Mouse (Mus musculus): ENCODE data around the gene Adh7. TPM values are rescaled to one million over a fixed set of nuclear protein-coding genes. Genes with fewer than 3 reads are reported as not detected.
A peak's percentile ranks its signal among the peaks of the same experiment; 100 is the strongest.

The Adh7 gene
- polyA plus RNA-seq, 1 experiment from 2014 or later: not detected

DNA sequence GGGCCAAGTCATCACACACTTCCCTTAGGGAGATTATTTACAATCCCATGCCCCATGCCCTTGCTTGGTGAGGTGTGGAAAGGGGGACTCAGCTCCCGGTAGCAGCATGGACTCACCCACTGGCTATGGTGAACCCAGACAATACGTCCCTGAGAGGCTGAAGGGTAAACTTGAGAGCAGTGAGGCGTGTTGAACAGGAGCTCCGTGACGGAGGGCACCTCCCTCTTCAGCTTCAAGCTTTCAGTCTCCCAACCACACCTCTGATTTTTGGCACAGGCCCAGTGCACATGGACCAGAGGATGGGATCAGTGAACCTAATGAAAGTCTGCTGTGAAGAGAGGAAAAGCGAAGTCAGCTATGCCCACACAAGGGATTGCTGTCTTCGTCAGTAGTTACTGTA, 30.5 kb downstream of the Adh7 start:
- Histone ChIP-seq H3K9ac (ENCODE audit: low read length) (no peak overlapping the region), H3K9me3 (ENCODE audit: control insufficient read depth, low read length) (no peaks in the 10 kb centered on the region), H3K36me3 (ENCODE audit: control insufficient read depth, insufficient read depth, low read length) (no peaks in the 10 kb centered on the region), H3K27ac (replicated peaks; ENCODE audit: low read depth, low read length) (no peak overlapping the region), H3K4me3 (ENCODE audit: low read depth, low read length) (no peak overlapping the region), H3K4me2 (ENCODE audit: low read depth, severe bottlenecking) (no peak overlapping the region), H3K27me3 (ENCODE audit: control insufficient read depth, insufficient read depth, low read length) (no peaks in the 10 kb centered on the region), H3K4me1 (ENCODE audit: control insufficient read depth, insufficient read depth, low read length) (no peaks in the 10 kb centered on the region)
- ATAC-seq (ENCODE audit: insufficient number of reproducible peaks, low FRiP score, low TSS enrichment, low read depth): no peak
- WGBS: 88% methylated on average over 7 of the region's 7 CpGs
- no peak for DNase-seq (ENCODE audit: low spot score)

GRCm38 (mm10) chr3:138248746-138249145, 31.2 kb downstream of the Adh7 start:
- WGBS: 90% methylated on average over 8 of the region's 8 CpGs
- Histone ChIP-seq H3K4me2 (ENCODE audit: low read depth, severe bottlenecking) (no peak overlapping the region), H3K36me3 (ENCODE audit: control insufficient read depth, insufficient read depth, low read length) (no peaks in the 10 kb centered on the region), H3K4me3 (ENCODE audit: low read depth, low read length) (no peak overlapping the region), H3K9me3 (ENCODE audit: control insufficient read depth, low read length) (no peaks in the 10 kb centered on the region), H3K27ac (replicated peaks; ENCODE audit: low read depth, low read length) (no peak overlapping the region), H3K9ac (ENCODE audit: low read length) (no peak overlapping the region), H3K4me1 (ENCODE audit: control insufficient read depth, insufficient read depth, low read length) (no peaks in the 10 kb centered on the region), H3K27me3 (ENCODE audit: control insufficient read depth, insufficient read depth, low read length) (no peaks in the 10 kb centered on the region)
- DNase-seq (ENCODE audit: low spot score) (no peak), ATAC-seq (ENCODE audit: insufficient number of reproducible peaks, low FRiP score, low TSS enrichment, low read depth) (no peak)

GRCm38 (mm10) chr3:138251156-138251555, 33.6 kb downstream of the Adh7 start:
- 88% methylated on average over 6 of the region's 6 CpGs for WGBS
- Histone ChIP-seq H3K27ac (replicated peaks; ENCODE audit: low read depth, low read length) (no peak overlapping the region), H3K9ac (ENCODE audit: low read length) (no peak overlapping the region), H3K27me3 (ENCODE audit: control insufficient read depth, insufficient read depth, low read length) (no peaks in the 10 kb centered on the region), H3K9me3 (ENCODE audit: control insufficient read depth, low read length) (no peaks in the 10 kb centered on the region), H3K36me3 (ENCODE audit: control insufficient read depth, insufficient read depth, low read length) (no peaks in the 10 kb centered on the region), H3K4me1 (ENCODE audit: control insufficient read depth, insufficient read depth, low read length) (no peaks in the 10 kb centered on the region), H3K4me2 (ENCODE audit: low read depth, severe bottlenecking) (no peak overlapping the region), H3K4me3 (ENCODE audit: low read depth, low read length) (no peak overlapping the region)
- ATAC-seq (ENCODE audit: insufficient number of reproducible peaks, low FRiP score, low TSS enrichment, low read depth): no peak
- DNase-seq (ENCODE audit: low spot score): no peak

DNA sequence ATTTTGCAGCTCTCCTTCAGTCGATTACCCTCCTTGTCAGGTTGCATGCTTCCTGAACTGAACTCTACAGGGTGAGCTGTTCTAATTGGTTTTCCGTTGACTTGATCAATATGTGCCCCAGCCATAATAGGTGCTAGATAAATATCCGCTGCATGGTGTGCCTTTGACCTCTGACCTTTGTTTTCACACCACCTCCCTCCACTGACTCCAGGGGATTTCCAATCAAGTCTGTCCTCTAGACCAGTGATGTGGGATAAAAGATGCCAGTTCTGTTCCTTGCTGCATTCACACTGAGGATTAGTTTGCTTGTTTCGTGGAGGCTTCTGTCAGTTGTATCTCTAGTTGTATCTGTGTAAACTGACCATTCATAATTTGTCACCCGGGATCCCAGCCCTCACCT, 36.6 kb downstream of the Adh7 start:
- H3K4me2 ChIP-seq (ENCODE audit: low read depth, severe bottlenecking): no peak overlapping the region
- H3K9ac ChIP-seq (ENCODE audit: low read length): no peak overlapping the region
- no peaks in the 10 kb centered on the region for H3K9me3 ChIP-seq (ENCODE audit: control insufficient read depth, low read length)
- H3K36me3 ChIP-seq (ENCODE audit: control insufficient read depth, insufficient read depth, low read length): no peaks in the 10 kb centered on the region
- no peak overlapping the region for H3K4me3 ChIP-seq (ENCODE audit: low read depth, low read length)
- H3K27ac ChIP-seq (replicated peaks; ENCODE audit: low read depth, low read length): no peak overlapping the region
- no peaks in the 10 kb centered on the region for H3K4me1 ChIP-seq (ENCODE audit: control insufficient read depth, insufficient read depth, low read length)
- no peaks in the 10 kb centered on the region for H3K27me3 ChIP-seq (ENCODE audit: control insufficient read depth, insufficient read depth, low read length)
- peak; percentile 47; the same call in 1 of the 2 replicates for ATAC-seq (ENCODE audit: insufficient number of reproducible peaks, low FRiP score, low TSS enrichment, low read depth)
- no peak for DNase-seq (ENCODE audit: low spot score)
- 70% methylated on average over 5 of the region's 5 CpGs for WGBS

- H3K36me3 ChIP-seq (ENCODE audit: control insufficient read depth, insufficient read depth, low read length): no peaks in the 10 kb centered on the region
- H3K4me2 ChIP-seq (ENCODE audit: low read depth, severe bottlenecking): no peak overlapping the region
- H3K9ac ChIP-seq (ENCODE audit: low read length): no peak overlapping the region
- no peak overlapping the region for H3K4me3 ChIP-seq (ENCODE audit: low read depth, low read length)
- DNase-seq (ENCODE audit: low spot score) (no peak), ATAC-seq (ENCODE audit: insufficient number of reproducible peaks, low FRiP score, low TSS enrichment, low read depth) (no peak)
- H3K4me1 ChIP-seq (ENCODE audit: control insufficient read depth, insufficient read depth, low read length): no peaks in the 10 kb centered on the region
- 27% methylated on average over 3 of the region's 3 CpGs for WGBS
- no peaks in the 10 kb centered on the region for H3K9me3 ChIP-seq (ENCODE audit: control insufficient read depth, low read length)
- H3K27me3 ChIP-seq (ENCODE audit: control insufficient read depth, insufficient read depth, low read length): no peaks in the 10 kb centered on the region
- no peak overlapping the region for H3K27ac ChIP-seq (replicated peaks; ENCODE audit: low read depth, low read length)
Measured at GRCm38 (mm10) chr3:138255366-138255765, 37.8 kb downstream of the Adh7 start.

- no peaks in the 10 kb centered on the region for H3K27me3 ChIP-seq (ENCODE audit: control insufficient read depth, insufficient read depth, low read length)
- H3K27ac ChIP-seq (replicated peaks; ENCODE audit: low read depth, low read length): no peak overlapping the region
- H3K4me2 ChIP-seq (ENCODE audit: low read depth, severe bottlenecking): no peak overlapping the region
- DNase-seq (ENCODE audit: low spot score) (no peak), ATAC-seq (ENCODE audit: insufficient number of reproducible peaks, low FRiP score, low TSS enrichment, low read depth) (no peak)
- H3K9ac ChIP-seq (ENCODE audit: low read length): no peak overlapping the region
- no peaks in the 10 kb centered on the region for H3K9me3 ChIP-seq (ENCODE audit: control insufficient read depth, low read length)
- WGBS: 74% methylated on average over 9 of the region's 9 CpGs
- H3K4me1 ChIP-seq (ENCODE audit: control insufficient read depth, insufficient read depth, low read length): no peaks in the 10 kb centered on the region
- H3K36me3 ChIP-seq (ENCODE audit: control insufficient read depth, insufficient read depth, low read length): no peaks in the 10 kb centered on the region
- H3K4me3 ChIP-seq (ENCODE audit: low read depth, low read length): no peak overlapping the region
Measured at GRCm38 (mm10) chr3:138255780-138256550, 38.4 kb downstream of the Adh7 start.

DNA sequence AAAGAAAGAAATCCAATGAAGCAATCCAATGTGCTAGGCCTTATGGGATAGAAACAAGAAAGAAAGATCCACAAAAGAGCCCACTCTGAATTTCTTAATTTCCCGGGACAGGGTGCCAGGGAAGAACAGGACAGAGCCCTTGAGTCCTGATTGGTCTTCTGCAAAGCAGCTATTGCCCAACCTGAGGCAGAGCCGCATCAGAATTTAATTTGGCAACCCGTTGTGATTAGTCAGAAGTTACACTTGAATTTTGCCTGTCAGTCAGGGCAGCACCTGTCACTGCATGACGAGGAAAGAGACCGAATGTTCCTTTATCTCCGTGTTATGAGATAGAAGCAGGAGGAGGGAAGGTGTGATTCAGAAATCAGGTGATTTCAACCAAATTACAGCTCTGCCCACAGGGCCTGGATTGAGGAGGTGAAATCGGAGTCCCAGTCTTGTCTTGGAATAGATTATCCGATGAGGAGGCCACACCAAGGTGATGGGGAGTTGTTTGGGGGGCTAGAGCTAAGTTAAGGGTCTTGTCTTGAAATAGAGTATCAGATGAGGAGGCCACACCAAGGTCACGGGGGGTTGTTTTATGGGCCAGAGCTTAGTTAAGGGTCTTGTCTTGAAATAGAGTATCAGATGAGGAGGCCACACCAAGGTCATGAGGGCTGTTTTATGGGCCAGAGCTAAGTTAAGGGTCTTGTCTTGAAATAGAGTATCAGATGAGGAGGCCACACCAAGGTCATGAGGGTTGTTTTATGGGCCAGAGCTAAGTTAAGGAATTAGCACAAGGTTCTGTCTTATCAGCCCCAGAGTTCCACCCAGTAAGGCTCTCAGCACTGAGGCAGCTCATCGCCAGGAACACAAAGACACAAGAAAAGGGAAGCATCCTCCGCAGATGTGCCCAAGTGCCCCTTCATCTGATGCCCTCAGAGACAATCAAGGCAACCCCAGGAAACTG, 43.4 kb downstream of the Adh7 start, which contains the start of gene Adh1:
TSS of gene Adh1 (plus strand) at position 271 of the 949 bp plus-strand sequence.
- Histone ChIP-seq H3K9ac (ENCODE audit: low read length) (no peak within 1 kb of the TSS), H3K4me1 (ENCODE audit: control insufficient read depth, insufficient read depth, low read length) (no peaks in the 10 kb centered on the region), H3K9me3 (ENCODE audit: control insufficient read depth, low read length) (no peaks in the 10 kb centered on the region), H3K36me3 (ENCODE audit: control insufficient read depth, insufficient read depth, low read length) (no peaks in the 10 kb centered on the region), H3K27ac (replicated peaks; ENCODE audit: low read depth, low read length) (no peak within 1 kb of the TSS), H3K27me3 (ENCODE audit: control insufficient read depth, insufficient read depth, low read length) (no peaks in the 10 kb centered on the region), H3K4me3 (ENCODE audit: low read depth, low read length) (no peak within 1 kb of the TSS), H3K4me2 (ENCODE audit: low read depth, severe bottlenecking) (no peak within 1 kb of the TSS)
- DNase-seq (ENCODE audit: low spot score) (no peak), ATAC-seq (ENCODE audit: insufficient number of reproducible peaks, low FRiP score, low TSS enrichment, low read depth) (no peak)
- 81% methylated on average over 11 of the region's 11 CpGs for WGBS

DNA sequence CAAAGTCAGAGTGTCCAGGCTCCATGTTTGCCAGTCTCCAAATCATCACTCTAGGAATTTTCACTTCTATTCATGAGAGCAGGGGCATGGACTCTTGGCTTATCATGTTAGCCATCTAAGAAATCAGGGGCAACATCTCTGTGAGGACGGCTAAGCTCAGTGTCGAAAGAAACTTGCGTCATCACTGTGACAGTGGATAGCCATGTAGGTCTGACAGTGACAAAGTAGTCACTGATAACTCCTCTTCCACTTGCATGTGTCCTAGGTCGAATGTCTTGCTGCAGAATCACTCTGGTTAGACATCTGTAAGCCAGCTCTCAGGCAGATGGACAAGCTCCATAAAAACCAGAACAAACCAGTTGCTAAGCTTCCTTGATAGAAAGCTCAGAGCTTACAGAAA, 45.0 kb downstream of the Adh7 start:
- ATAC-seq (ENCODE audit: insufficient number of reproducible peaks, low FRiP score, low TSS enrichment, low read depth) (no peak), DNase-seq (ENCODE audit: low spot score) (no peak)
- no peak overlapping the region for H3K4me2 ChIP-seq (ENCODE audit: low read depth, severe bottlenecking)
- H3K27me3 ChIP-seq (ENCODE audit: control insufficient read depth, insufficient read depth, low read length): no peaks in the 10 kb centered on the region
- H3K4me1 ChIP-seq (ENCODE audit: control insufficient read depth, insufficient read depth, low read length): no peaks in the 10 kb centered on the region
- WGBS: 51% methylated on average over 4 of the region's 4 CpGs
- H3K4me3 ChIP-seq (ENCODE audit: low read depth, low read length): no peak overlapping the region
- no peaks in the 10 kb centered on the region for H3K36me3 ChIP-seq (ENCODE audit: control insufficient read depth, insufficient read depth, low read length)
- no peaks in the 10 kb centered on the region for H3K9me3 ChIP-seq (ENCODE audit: control insufficient read depth, low read length)
- H3K9ac ChIP-seq (ENCODE audit: low read length): no peak overlapping the region
- H3K27ac ChIP-seq (replicated peaks; ENCODE audit: low read depth, low read length): no peak overlapping the region

Data from limb, embryonic 11.5 days (tissue).